Mouse (Mus musculus) induced T-regulatory cell, adult 2 months (primary cell): ENCODE results near the gene Lrrc71.

ENCODE experiments used
- DNase-seq: peaks from one replicate; pipeline ENCODE4 v3.0.0-alpha.2; 2012; ENCODE audit warnings: low read depth

Lrrc71 gene

DNA sequence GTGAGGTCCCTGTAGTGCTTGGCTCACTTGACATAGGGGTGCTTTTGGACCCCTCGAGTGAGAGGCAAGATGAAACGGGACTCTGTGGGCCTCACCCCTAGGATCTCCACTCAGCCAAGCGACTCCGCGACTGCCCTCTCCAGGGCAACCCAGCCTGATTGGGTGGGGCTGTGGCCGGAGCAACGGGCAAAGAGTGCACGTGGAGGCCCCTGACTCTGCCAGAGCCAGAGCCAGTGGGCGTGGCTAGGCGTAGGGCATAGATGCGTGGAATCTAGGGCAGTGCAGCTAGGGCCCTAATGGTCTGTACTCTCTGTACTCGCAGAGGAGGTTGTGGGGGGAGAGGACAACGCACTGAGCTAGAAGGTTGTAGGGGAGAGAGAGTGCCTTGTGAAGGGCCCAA lies at the start of gene Lrrc71:
TSS of gene Lrrc71 (minus strand) at position 195 of the 400 bp plus-strand sequence.
- DNase-seq, result no peak

GRCm38 (mm10) chr3:87796736-87797334 lies 48.4 kb upstream of the Lrrc71 start, which contains the start of gene Insrr:
Insrr (plus strand) TSS chr3:87796951.
- peak; percentile 33 for DNase-seq

DNA sequence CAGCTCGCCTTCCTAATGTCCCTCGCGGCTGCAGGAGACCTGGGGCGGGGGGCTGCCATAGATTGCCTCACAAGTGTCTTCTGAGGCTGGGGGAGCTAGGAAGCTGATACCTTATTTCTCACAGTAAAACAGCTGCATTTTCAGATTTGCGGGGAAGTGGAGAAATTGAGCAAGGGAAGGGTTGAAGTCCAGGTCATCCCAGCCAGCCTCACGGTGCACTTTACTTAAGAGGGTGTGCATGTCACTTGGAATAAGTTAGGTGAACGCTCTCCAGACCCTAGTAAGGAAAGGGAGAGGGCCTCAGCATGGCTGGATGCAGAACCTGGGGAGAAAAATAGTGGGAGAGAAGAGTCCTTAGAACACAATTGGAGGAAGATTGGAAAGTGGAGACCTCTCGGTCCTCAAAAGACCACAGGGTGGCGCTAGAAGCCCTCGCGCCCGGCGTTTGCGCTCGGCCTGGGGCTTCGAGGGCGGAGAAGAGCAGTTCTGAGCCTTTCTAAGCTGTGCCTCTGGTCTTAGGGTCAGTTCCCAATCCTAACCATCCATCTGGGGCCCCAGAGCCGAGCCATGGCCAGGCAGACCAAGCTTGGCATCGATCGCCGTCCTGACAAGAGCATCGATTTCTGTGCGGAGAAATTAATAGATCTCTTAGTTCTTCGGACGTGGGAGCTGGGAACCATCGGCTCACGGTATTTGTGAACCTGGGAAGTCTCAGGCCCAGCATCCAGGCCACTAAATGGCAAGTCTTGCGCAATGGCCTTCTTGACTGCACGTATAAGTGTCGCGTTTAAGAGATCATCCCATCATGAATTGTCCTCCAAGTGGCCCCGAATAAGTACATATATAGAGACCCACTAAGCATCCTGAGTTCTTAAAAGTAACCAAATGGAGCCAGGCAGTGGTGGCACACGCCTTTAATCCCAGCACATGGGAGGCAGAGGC lies 47.2 kb upstream of the Lrrc71 start:
- peak; percentile 82 for DNase-seq

DNA sequence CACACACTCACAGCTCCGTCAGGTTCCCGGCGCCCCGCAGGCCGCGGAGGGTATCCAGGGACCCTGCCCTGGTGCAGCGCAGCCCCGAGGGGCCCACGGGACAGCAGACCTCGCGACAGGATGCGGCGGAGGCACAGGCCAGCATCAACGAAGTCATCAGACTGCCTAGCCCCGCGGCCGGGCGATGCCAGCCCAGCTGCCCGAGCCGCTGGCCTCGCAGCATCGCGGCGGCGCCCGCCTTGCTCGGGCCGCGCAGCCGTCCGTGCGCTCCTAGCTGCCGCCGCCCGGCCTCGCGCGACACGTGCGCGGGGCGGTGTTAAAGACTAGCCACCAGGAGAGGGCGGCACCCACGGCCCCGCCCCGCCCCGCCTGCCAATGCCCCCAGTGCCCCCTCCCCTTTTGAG lies 46.5 kb upstream of the Lrrc71 start, which contains the start of gene Ntrk1:
TSS of gene Ntrk1 (minus strand) at position 241 of the 404 bp plus-strand sequence.
- DNase-seq, result peak; percentile 37

- no peak for DNase-seq
Observed at GRCm38 (mm10) chr3:87789768-87790167, 41.3 kb upstream of the Lrrc71 start.

GRCm38 (mm10) chr3:87789248-87789647 lies 40.8 kb upstream of the Lrrc71 start:
- no peak for DNase-seq

- no peak for DNase-seq
Observed at GRCm38 (mm10) chr3:87785626-87786214, 37.3 kb upstream of the Lrrc71 start.

GRCm38 (mm10) chr3:87785156-87785555 lies 36.7 kb upstream of the Lrrc71 start:
- no peak for DNase-seq

DNA sequence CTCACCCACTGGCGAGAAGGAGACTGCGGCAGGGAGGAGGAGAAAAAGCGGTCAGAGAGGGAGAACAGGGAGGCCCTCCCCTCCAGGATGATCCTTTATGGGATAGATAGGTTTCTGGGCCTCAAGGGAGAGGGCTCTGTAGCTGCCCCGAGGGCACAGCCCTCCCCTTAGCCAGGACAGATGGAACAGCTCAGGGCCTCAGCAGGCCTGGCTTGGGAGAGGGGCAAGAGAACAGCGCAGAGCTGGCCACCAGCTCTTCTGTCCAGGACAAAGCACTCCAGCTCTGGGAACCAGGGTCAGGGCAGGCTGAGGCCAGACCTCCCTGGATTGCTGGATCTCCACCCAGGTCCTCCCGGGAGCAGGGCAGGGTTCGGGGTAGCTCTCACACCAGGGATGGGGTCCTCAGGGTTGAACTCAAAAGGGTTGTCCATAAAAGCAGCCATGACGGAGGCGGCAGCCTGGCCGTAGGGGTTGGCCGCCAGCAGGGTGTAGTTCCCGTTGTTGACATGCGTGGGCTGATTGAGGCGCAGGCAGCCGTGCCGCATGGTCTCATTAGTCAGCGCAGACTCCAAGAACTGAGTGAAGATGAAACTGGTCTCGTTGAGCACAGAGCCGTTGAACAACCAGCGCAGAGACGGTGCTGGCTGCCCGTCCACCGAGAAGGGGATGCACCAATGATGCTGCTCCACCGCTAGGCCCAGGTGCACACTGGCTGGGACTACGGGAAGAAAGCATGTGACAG lies 35.0 kb upstream of the Lrrc71 start:
- no peak for DNase-seq

DNA sequence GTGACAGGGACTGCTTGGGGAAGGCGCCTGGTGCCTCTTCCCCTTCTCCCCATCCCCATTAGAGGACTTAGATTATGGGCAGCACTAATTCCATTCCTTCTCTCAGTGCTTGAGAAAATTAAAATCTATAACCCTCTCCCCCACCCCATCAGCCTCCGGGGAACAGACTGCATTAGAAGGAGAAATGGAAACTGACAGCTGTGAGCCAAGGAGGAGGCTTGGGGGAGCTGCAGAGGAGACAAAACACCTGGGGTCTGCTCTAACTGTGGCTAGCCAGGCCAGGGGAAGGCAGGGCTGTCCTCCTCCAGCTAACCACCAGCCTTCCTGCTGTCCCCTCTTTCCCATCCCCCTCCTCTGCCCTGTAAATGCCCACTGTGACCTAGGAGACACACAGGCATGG lies 30.7 kb upstream of the Lrrc71 start:
- DNase-seq, result no peak

DNA sequence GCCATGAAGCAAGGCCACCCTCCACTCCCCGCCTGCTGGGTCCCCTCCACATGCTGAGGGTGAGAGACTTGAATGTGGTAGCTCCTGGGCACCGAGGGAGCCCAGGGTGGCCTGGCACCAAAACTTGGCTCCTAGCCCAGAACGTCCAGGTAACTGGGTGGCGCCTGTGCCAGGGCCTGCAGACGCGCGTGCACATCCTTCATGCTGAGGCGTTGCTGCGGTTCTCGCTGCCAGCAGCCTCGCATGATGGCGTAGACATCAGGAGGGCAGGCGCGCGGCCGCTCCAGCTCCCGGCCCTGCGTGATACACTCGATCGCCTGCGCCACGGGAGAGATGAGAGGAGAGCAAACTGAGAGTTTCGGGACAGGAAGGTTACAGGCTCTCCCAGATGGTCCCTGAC lies 29.9 kb upstream of the Lrrc71 start:
- DNase-seq, result no peak

DNA sequence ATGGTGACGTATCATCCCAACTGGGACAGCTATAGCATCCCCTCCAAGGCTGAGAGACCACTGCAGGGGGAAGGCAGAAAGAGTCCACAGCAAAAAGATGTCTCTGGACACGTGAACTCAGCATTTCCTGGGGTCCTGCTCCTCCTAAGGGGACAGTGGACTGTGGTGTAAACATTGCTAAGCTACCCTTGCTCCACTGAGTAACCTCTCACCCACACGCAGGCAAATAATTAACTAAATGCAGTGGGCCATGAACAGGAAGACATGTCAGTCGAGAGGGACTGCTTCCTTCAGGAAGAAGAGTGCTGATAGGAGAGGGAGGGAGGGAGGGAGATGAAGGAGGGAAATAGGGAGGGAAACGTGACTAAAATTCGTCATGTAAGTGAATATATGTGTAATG lies 22.7 kb upstream of the Lrrc71 start:
- DNase-seq, result no peak

GRCm38 (mm10) chr3:87770280-87770679 lies 21.9 kb upstream of the Lrrc71 start:
- peak; percentile 92 for DNase-seq

DNA sequence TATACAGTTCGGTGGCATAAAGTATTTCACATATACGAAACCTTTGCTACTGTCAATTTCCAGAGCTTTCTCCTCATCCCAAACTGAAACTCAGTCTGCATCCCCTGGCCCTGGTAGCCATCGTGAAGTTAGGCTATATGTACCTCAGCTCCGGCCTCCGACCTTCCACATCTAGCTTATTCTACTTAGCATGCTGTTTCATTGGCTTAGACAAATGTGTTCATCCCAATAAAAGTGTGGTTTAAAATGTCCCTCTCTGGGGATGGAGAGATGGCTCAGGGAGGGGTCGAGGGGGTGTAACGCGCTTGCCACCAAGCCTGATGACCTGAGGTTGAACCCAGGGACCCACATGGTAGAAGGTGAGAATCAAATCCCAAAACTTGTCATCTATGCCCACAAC lies 21.1 kb upstream of the Lrrc71 start:
- DNase-seq, result no peak

- DNase-seq, result peak; percentile 89
Observed at GRCm38 (mm10) chr3:87768844-87769243, 20.4 kb upstream of the Lrrc71 start.

DNA sequence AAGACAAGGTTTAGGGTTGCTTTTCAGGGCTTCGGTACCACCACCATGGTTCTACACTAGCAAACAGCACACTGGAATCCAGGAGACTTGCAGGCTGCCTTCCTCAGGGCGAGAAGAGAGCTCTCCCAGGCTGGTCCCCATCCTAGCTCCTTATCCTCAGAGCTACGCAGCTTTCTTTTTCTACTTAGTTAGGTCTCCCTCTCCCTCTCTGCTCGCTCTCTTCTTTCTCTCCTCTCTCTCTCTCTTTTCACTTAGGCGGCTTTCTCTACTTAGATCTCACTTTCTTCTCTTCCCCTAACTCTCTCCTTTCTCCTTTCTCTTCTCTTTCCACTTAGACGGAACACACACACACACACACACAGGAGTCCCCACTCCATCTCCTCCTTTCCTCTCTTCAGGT lies 20.0 kb upstream of the Lrrc71 start:
- DNase-seq, result no peak

DNA sequence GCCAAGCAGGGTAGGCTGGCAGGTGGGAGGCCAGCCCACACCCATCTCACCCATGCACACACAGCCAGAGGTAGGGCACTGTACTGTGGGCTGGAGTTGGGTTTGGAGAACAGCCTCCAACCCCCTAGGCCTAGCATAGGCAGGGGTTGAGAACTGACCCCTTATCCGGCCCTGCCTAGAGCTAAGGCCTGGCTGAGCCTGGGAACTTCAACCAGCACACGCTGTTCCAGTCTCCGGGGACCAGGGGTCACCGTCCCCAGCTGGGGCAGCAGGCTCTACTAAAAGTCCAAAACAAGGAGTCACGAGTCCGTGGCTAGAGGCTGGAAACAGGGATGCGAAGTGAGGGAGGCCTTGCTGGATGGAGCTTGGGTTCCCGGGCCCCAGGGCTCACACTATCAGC lies 19.3 kb upstream of the Lrrc71 start:
- peak; percentile 31 for DNase-seq

DNA sequence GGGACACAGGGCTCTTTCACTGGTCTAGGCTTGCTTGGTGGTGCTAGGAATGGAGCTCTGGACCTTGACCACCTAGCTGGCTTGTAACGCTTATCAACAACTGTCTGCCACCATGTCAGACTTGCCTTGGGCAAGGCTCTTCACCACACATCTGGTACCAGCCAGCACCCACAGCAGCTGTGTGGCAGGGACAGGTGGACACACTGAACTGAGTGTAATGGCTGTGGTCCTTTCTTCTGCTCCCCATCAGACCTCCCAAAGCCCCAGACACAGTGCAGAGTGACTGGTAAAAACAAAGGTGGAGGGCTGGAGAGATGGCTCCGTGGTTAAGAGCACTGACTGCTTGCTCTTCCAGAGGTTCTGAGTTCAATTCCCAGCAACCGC lies 17.9 kb upstream of the Lrrc71 start:
- DNase-seq, result no peak

GRCm38 (mm10) chr3:87765631-87766283 lies 17.3 kb upstream of the Lrrc71 start:
- peak; percentile 36 for DNase-seq

DNA sequence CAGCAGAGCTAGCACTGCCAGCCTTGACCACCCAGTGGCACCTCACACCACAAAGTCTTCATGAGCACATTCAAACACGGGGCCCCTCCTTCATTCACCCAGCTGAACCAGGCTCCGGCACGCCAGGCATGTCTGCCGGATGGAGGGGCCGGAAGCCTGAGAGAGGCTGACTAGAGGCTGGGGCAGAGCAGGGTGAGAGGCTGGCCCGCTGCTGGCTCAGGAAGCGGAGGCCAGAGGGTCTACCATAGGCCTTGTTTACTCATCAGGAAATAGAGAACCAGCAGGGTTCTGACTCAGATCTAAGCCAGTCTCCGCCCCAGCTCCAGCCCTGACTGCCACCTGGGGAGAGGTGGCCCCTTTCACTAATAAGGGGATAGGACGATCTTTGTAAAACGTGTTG lies 16.7 kb upstream of the Lrrc71 start:
- DNase-seq, result peak; percentile 88

GRCm38 (mm10) chr3:87764506-87764905 lies 16.1 kb upstream of the Lrrc71 start:
- DNase-seq, result no peak
